Mouse (Mus musculus) liver, postnatal 0 days (tissue): ENCODE measurements at regions not wholly inside any gene's neighbourhood (a gene's known extent, or its start where the extent isn't known, plus 50 kb on each side); places are given as distances from the start of the nearest gene placed in this dataset.

ENCODE experiments used
- CTCF ChIP-seq: sonication (generic); IDR thresholded peaks from 2 replicates; pipeline ENCODE4 v1.5.1; 2016; ENCODE audit warnings: antibody characterized with exemption, low read depth
- EP300 ChIP-seq: IDR thresholded peaks from 2 replicates; pipeline ENCODE4 v1.6.1; 2016; ENCODE audit warnings: antibody characterized with exemption, low read depth, mild to moderate bottlenecking

- TF ChIP-seq EP300 (no peak), CTCF (no peak)
Observed at GRCm38 (mm10) chr1:186286401-186286800, 169.3 kb upstream of the Lyplal1 start.
